Mouse (Mus musculus): ENCODE measurements at regions not wholly inside any gene's neighbourhood (a gene's known extent, or its start where the extent isn't known, plus 50 kb on each side); places are given as distances from the start of the nearest gene placed in this dataset.

- TF ChIP-seq POLR2A (IDR thresholded peaks at IDR 0.05; ENCODE audit: insufficient read length, low read depth): no peak
- TF ChIP-seq E2F4 (IDR thresholded peaks at IDR 0.05; ENCODE audit: insufficient read depth): no peak
- no peak for TF ChIP-seq MYOG (IDR thresholded peaks at IDR 0.05; ENCODE audit: control insufficient read depth in 1 of 3, insufficient read depth in 1 of 3, insufficient read length in 2 of 3, low read depth in 2 of 3)
- TF ChIP-seq SRF (IDR thresholded peaks at IDR 0.05; ENCODE audit: control insufficient read depth, insufficient read length, low read depth): no peak
- no peak for TF ChIP-seq MAX (IDR thresholded peaks at IDR 0.05; ENCODE audit: low read depth)
- no peak for TF ChIP-seq CEBPB (IDR thresholded peaks at IDR 0.05; ENCODE audit: insufficient read depth, poor library complexity, severe bottlenecking)
Observed at GRCm38 (mm10) chr3:100754677-100755076, 69.4 kb upstream of the Man1a2 start.
